Mouse (Mus musculus) stomach, embryonic 14.5 days (tissue): ENCODE data around the gene Sema3b. TPM values are rescaled to one million over a fixed set of nuclear protein-coding genes. Genes with fewer than 3 reads are reported as not detected.
"Not testable (repeated sequence)": the region's sequence is repeated elsewhere in the genome, so short reads cannot be mapped to it uniquely, and the experiment has no call there.

Source experiments
- ATAC-seq: fragments of 200-750 bp; cut with Nextera tagmentation; 2 replicates; pipeline ENCODE4 v1.8.0; 2017; ENCODE audit warnings: low read depth, moderate TSS enrichment; ENCODE audit not compliant: insufficient number of reproducible peaks, insufficient read depth, low FRiP score
- H3K27ac ChIP-seq: fragments of 300-500 bp; sonication (generic); 2 replicates; pipeline ENCODE4 v1.5.1; 2014; ENCODE audit warnings: mild to moderate bottlenecking, low read length, moderate library complexity, mixed read lengths
- H3K27me3 ChIP-seq: fragments of 300-500 bp; sonication (generic); 2 replicates; pipeline ENCODE4 v1.6.1; 2014; ENCODE audit warnings: low read length, control low read depth, mixed read lengths; ENCODE audit not compliant: control insufficient read depth, insufficient read depth
- H3K36me3 ChIP-seq: fragments of 300-500 bp; sonication (generic); 2 replicates; pipeline ENCODE4 v1.6.1; 2014; ENCODE audit warnings: mild to moderate bottlenecking, control low read depth, low read length, moderate library complexity, mixed read lengths; ENCODE audit not compliant: control insufficient read depth, insufficient read depth
- H3K4me1 ChIP-seq: fragments of 300-500 bp; sonication (generic); 2 replicates; pipeline ENCODE4 v1.6.1; 2014; ENCODE audit warnings: low read length, control low read depth, mixed read lengths; ENCODE audit not compliant: control insufficient read depth, insufficient read depth
- H3K4me2 ChIP-seq: fragments of 300-500 bp; sonication (generic); replicated peaks from 2 replicates; pipeline ENCODE4 v1.6.1; 2014; ENCODE audit warnings: low read depth, low read length, control low read depth
- H3K4me3 ChIP-seq: fragments of 300-500 bp; sonication (generic); 2 replicates; pipeline ENCODE4 v1.5.1; 2014; ENCODE audit warnings: low read depth, low read length, control low read depth
- H3K9ac ChIP-seq: fragments of 300-500 bp; sonication (generic); replicated peaks from 2 replicates; pipeline ENCODE4 v1.6.1; 2014; ENCODE audit warnings: low read depth, mild to moderate bottlenecking, control low read depth, low read length, moderate library complexity, mixed read lengths
- H3K9me3 ChIP-seq: fragments of 300-500 bp; sonication (generic); 2 replicates; pipeline ENCODE4 v1.6.1; 2016; ENCODE audit warnings: low read depth, low read length, control low read depth; ENCODE audit not compliant: control insufficient read depth
- WGBS: fragments of 180-500 bp; shearing (Covaris S2); extraction: QIAGEN DNeasy Blood & Tissue Kit; methylation state at CpG from one replicate; pipeline ENCODE4 v1.1.7; 2014; 5-methylcytosine and 5-hydroxymethylcytosine counted together
- polyA plus RNA-seq: library from polyadenylated mRNA; unstranded; fragments of >200 nt; fragmentation: Nextera tagmentation; extraction: Ambion mirVana; gene quantifications from 2 replicates; pipeline ENCODE4 v1.2.1, GENCODE M21; 2014

The Sema3b gene
- polyA plus RNA-seq, 1 experiment from 2014 or later, result 6.1 TPM

GRCm38 (mm10) chr9:107578587-107578986 is 30.4 kb downstream of the Sema3b start, which contains the start of gene Naa80:
Naa80 (plus strand) TSS chr9:107578887.
- H3K4me3 ChIP-seq, result no peak within 1 kb of the TSS; the same call in 1 of the 2 replicates
- H3K27ac ChIP-seq, result no peak within 1 kb of the TSS; the same call in 1 of the 2 replicates
- no peaks in the 10 kb centered on the region for H3K9me3 ChIP-seq
- H3K27me3 ChIP-seq, result no peaks in the 10 kb centered on the region
- no peak for ATAC-seq
- 81% methylated on average over 3 of the region's 3 CpGs for WGBS
- H3K4me2 ChIP-seq, result peak within 1 kb of the TSS; percentile 94
- H3K9ac ChIP-seq, result no peak within 1 kb of the TSS
- peaks cover 2% of the 10 kb centered on the region; the same call in 1 of the 2 replicates for H3K36me3 ChIP-seq
- H3K4me1 ChIP-seq, result peaks cover 23% of the 10 kb centered on the region

GRCm38 (mm10) chr9:107577871-107578270 is 31.2 kb downstream of the Sema3b start:
- peaks cover 23% of the 10 kb centered on the region for H3K4me1 ChIP-seq
- ATAC-seq, result no peak
- no peaks in the 10 kb centered on the region for H3K27me3 ChIP-seq
- H3K9ac ChIP-seq, result no peak overlapping the region
- H3K27ac ChIP-seq, result no peak overlapping the region; the same call in 1 of the 2 replicates
- no peak overlapping the region; the same call in 1 of the 2 replicates for H3K4me3 ChIP-seq
- H3K9me3 ChIP-seq, result no peaks in the 10 kb centered on the region
- H3K4me2 ChIP-seq, result peak overlapping the region; percentile 39; the same call in 1 of the 2 replicates
- 91% methylated on average over 10 of the region's 10 CpGs for WGBS
- peaks cover 9% of the 10 kb centered on the region; the same call in 1 of the 2 replicates for H3K36me3 ChIP-seq

GRCm38 (mm10) chr9:107576357-107577107 is 32.5 kb downstream of the Sema3b start, which contains the start of gene Hyal1:
Hyal1 (plus strand) TSS chr9:107576927.
- WGBS, result 16% methylated on average over 16 of the region's 16 CpGs
- peak; percentile 72 for ATAC-seq

GRCm38 (mm10) chr9:107575579-107576356 is 33.3 kb downstream of the Sema3b start:
- Histone ChIP-seq H3K27me3 (no peaks in the 10 kb centered on the region), H3K4me1 (peaks cover 23% of the 10 kb centered on the region), H3K27ac (peak overlapping the region; percentile 80), H3K4me3 (no peak overlapping the region), H3K4me2 (no peak overlapping the region), H3K9ac (no peak overlapping the region), H3K36me3 (peaks cover 23% of the 10 kb centered on the region), H3K9me3 (no peaks in the 10 kb centered on the region)
- peak; percentile 70 for ATAC-seq
- whole genome bisulfite sequencing, result 68% methylated on average over 14 of the region's 14 CpGs

More at GRCm38 (mm10) chr9:107576357-107577107, 32.5 kb downstream of the Sema3b start, which contains the start of gene Hyal1:
- H3K4me3 ChIP-seq, result peak within 1 kb of the TSS; percentile 25
- H3K9ac ChIP-seq, result peak within 1 kb of the TSS; percentile 1; the same call in 1 of the 2 replicates
- H3K4me2 ChIP-seq, result peak within 1 kb of the TSS; percentile 39
- peaks cover 22% of the 10 kb centered on the region for H3K36me3 ChIP-seq
- peaks cover 20% of the 10 kb centered on the region for H3K4me1 ChIP-seq
- H3K9me3 ChIP-seq, result no peaks in the 10 kb centered on the region
- no peaks in the 10 kb centered on the region for H3K27me3 ChIP-seq
- H3K27ac ChIP-seq, result peak within 1 kb of the TSS; percentile 80

GRCm38 (mm10) chr9:107573774-107574173 is 35.3 kb downstream of the Sema3b start:
- peaks cover 29% of the 10 kb centered on the region for H3K36me3 ChIP-seq
- H3K4me1 ChIP-seq, result peaks cover 28% of the 10 kb centered on the region
- not testable (repeated sequence) for H3K9me3 ChIP-seq, H3K27ac ChIP-seq, H3K4me3 ChIP-seq, H3K4me2 ChIP-seq, ATAC-seq, H3K9ac ChIP-seq, H3K27me3 ChIP-seq
- 87% methylated on average over 6 of the region's 6 CpGs for WGBS

- Histone ChIP-seq H3K9me3 (no peaks in the 10 kb centered on the region), H3K4me3 (no peak overlapping the region), H3K9ac (no peak overlapping the region), H3K4me2 (no peak overlapping the region), H3K27me3 (no peaks in the 10 kb centered on the region), H3K27ac (no peak overlapping the region), H3K36me3 (peaks cover 29% of the 10 kb centered on the region), H3K4me1 (peaks cover 29% of the 10 kb centered on the region)
- 100% methylated on average over 2 of the region's 2 CpGs for WGBS
- no peak for ATAC-seq
Measured at GRCm38 (mm10) chr9:107572327-107572662, 36.7 kb downstream of the Sema3b start.

- Histone ChIP-seq H3K9me3 (no peaks in the 10 kb centered on the region), H3K4me3 (0 out of 2 replicates have a peak overlapping the region, but pooled peaks have one; percentile 6), H3K27ac (no peak overlapping the region), H3K4me2 (peak overlapping the region; percentile 83), H3K36me3 (peaks cover 29% of the 10 kb centered on the region), H3K4me1 (peaks cover 25% of the 10 kb centered on the region), H3K9ac (no peak overlapping the region), H3K27me3 (no peaks in the 10 kb centered on the region)
- 90% methylated on average over 22 of the region's 22 CpGs for WGBS
- ATAC-seq, result no peak
Measured at GRCm38 (mm10) chr9:107571534-107572326, 37.3 kb downstream of the Sema3b start.

GRCm38 (mm10) chr9:107570845-107571244 is 38.2 kb downstream of the Sema3b start:
- ATAC-seq, result no peak
- no peak overlapping the region for H3K27ac ChIP-seq

More at GRCm38 (mm10) chr9:107570845-107571244, 38.2 kb downstream of the Sema3b start:
- Histone ChIP-seq H3K4me2 (peak overlapping the region; percentile 83), H3K36me3 (peaks cover 29% of the 10 kb centered on the region), H3K4me1 (peaks cover 20% of the 10 kb centered on the region), H3K9me3 (no peaks in the 10 kb centered on the region), H3K4me3 (peak overlapping the region; percentile 71; the same call in 1 of the 2 replicates), H3K27me3 (no peaks in the 10 kb centered on the region), H3K9ac (0 out of 2 replicates have a peak overlapping the region, but pooled peaks have one; percentile 73)
- 80% methylated on average over 21 of the region's 21 CpGs for WGBS
